Mouse (Mus musculus) lung, adult 2 months (tissue): ENCODE data around the gene Gm10521. TPM values are rescaled to one million over a fixed set of nuclear protein-coding genes. Genes with fewer than 3 reads are reported as not detected.

Experiments
- DNase-seq: peaks from one replicate; pipeline ENCODE4 v3.0.0; 2022
- H3K4me1 ChIP-seq: fragments of 200-500 bp; 2 replicates; pipeline ENCODE4 v1.6.1; 2011; ENCODE audit warnings: low read length; ENCODE audit not compliant: control insufficient read depth, insufficient read depth
- H3K4me3 ChIP-seq: fragments of 200-500 bp; replicated peaks from 2 replicates; pipeline ENCODE3; 2011; ENCODE audit warnings: low read depth, mild to moderate bottlenecking, control low read depth, low read length; ENCODE audit errors: extremely low read depth
- CTCF ChIP-seq: fragments of 200-500 bp; IDR thresholded peaks from 2 replicates; pipeline ENCODE4 v1.5.1; 2011; ENCODE audit warnings: mild to moderate bottlenecking, low read length, control low read depth; ENCODE audit not compliant: insufficient read depth
- POLR2A ChIP-seq: fragments of 200-500 bp; IDR thresholded peaks from 2 replicates; pipeline ENCODE4 v1.6.1; 2011; ENCODE audit warnings: low read depth, mild to moderate bottlenecking, control low read depth, low read length, borderline replicate concordance; ENCODE audit errors: extremely low read depth
- WGBS: fragments of 180-500 bp; shearing (Covaris S2); methylation state at CpG from one replicate; pipeline ENCODE4 v1.1.7; 2018; 5-methylcytosine and 5-hydroxymethylcytosine counted together
- polyA plus RNA-seq: library from polyadenylated mRNA; depleted of rRNA; stranded (reverse); fragments of >200 nt; gene quantifications from 2 replicates; pipeline ENCODE4 v1.2.3, GENCODE M21; 2012

Gm10521 gene
- polyA plus RNA-seq, 1 experiment = 1.1 TPM

- H3K4me3 ChIP-seq = peak overlapping the region; percentile 24
- WGBS = 67% methylated on average over 12 of the region's 12 CpGs
- no peaks in the 10 kb centered on the region for H3K4me1 ChIP-seq
- TF ChIP-seq CTCF = no peak
- no peak for TF ChIP-seq POLR2A
- DNase-seq = no peak
These were observed 22.9 kb downstream of the Gm10521 start for GRCm38 (mm10) chr1:171918136-171918920.

GRCm38 (mm10) chr1:171919193-171919592 is 23.7 kb downstream of the Gm10521 start:
- Histone ChIP-seq H3K4me1 (no peaks in the 10 kb centered on the region), H3K4me3 (no peak overlapping the region)
- TF ChIP-seq CTCF = no peak
- TF ChIP-seq POLR2A = no peak
- no peak for DNase-seq
- 78% methylated on average over 5 of the region's 5 CpGs for WGBS

GRCm38 (mm10) chr1:171919901-171920510 is 24.5 kb downstream of the Gm10521 start:
- DNase-seq = no peak
- H3K4me1 ChIP-seq = no peaks in the 10 kb centered on the region
- TF ChIP-seq CTCF (no peak), POLR2A (no peak)
- 70% methylated on average over 6 of the region's 6 CpGs for WGBS
- H3K4me3 ChIP-seq = no peak overlapping the region

- H3K4me3 ChIP-seq = no peak overlapping the region
- DNase-seq = no peak
- TF ChIP-seq CTCF (no peak), POLR2A (no peak)
- 50% methylated on average over 9 of the region's 9 CpGs for WGBS
- H3K4me1 ChIP-seq = no peaks in the 10 kb centered on the region
These were observed 25.6 kb downstream of the Gm10521 start for GRCm38 (mm10) chr1:171920989-171921621.

- WGBS = 57% methylated on average over 2 of the region's 2 CpGs
- no peak for DNase-seq
- TF ChIP-seq POLR2A (no peak), CTCF (no peak)
- no peak overlapping the region for H3K4me3 ChIP-seq
- no peaks in the 10 kb centered on the region for H3K4me1 ChIP-seq
These were observed 26.2 kb downstream of the Gm10521 start for GRCm38 (mm10) chr1:171921641-171922040.

- DNase-seq = no peak
- no peak overlapping the region for H3K4me3 ChIP-seq
- 90% methylated on average over 5 of the region's 5 CpGs for WGBS
- TF ChIP-seq POLR2A (no peak), CTCF (no peak)
- H3K4me1 ChIP-seq = no peaks in the 10 kb centered on the region
These were observed 27.4 kb downstream of the Gm10521 start for GRCm38 (mm10) chr1:171922844-171923243.

- Histone ChIP-seq H3K4me1 (no peaks in the 10 kb centered on the region), H3K4me3 (no peak overlapping the region)
- WGBS = 64% methylated on average over 3 of the region's 3 CpGs
- no peak for DNase-seq
- TF ChIP-seq CTCF (no peak), POLR2A (no peak)
These were observed 29.4 kb downstream of the Gm10521 start for GRCm38 (mm10) chr1:171924900-171925299.

- 24% methylated on average over 3 of the region's 3 CpGs for WGBS
- DNase-seq = no peak
- no peaks in the 10 kb centered on the region for H3K4me1 ChIP-seq
- no peak for TF ChIP-seq CTCF
- TF ChIP-seq POLR2A = no peak
- H3K4me3 ChIP-seq = no peak overlapping the region
These were observed 38.4 kb downstream of the Gm10521 start for GRCm38 (mm10) chr1:171933851-171934250.

GRCm38 (mm10) chr1:171938952-171939948 is 43.8 kb downstream of the Gm10521 start:
- WGBS = 72% methylated on average over 14 of the region's 14 CpGs
- DNase-seq = no peak

More at GRCm38 (mm10) chr1:171938952-171939948, 43.8 kb downstream of the Gm10521 start:
- H3K4me1 ChIP-seq = no peaks in the 10 kb centered on the region
- H3K4me3 ChIP-seq = no peak overlapping the region
- TF ChIP-seq POLR2A (no peak), CTCF (no peak)
